Mouse (Mus musculus) ovary, adult 18-20 months (tissue): Measurements from ENCODE around the gene Hps3.

Experiments used
- DNase-seq: peaks from one replicate; pipeline ENCODE4 v3.0.0; 2022; ENCODE audit warnings: low spot score, mixed read lengths

Gene Hps3

GRCm38 (mm10) chr3:20007275-20007674 lies 27.8 kb downstream of the Hps3 start:
- DNase-seq, result no peak

- no peak for DNase-seq
Measured at GRCm38 (mm10) chr3:20005611-20006010, 29.5 kb downstream of the Hps3 start.

- no peak for DNase-seq
Measured at GRCm38 (mm10) chr3:20004422-20004821, 30.7 kb downstream of the Hps3 start.

- no peak for DNase-seq
Measured at GRCm38 (mm10) chr3:20002786-20003185, 32.3 kb downstream of the Hps3 start.

GRCm38 (mm10) chr3:20000806-20001205 lies 34.3 kb downstream of the Hps3 start:
- no peak for DNase-seq

GRCm38 (mm10) chr3:19999551-19999950 lies 35.6 kb downstream of the Hps3 start:
- no peak for DNase-seq

- DNase-seq, result no peak
Measured at GRCm38 (mm10) chr3:19992388-19992787, 42.7 kb downstream of the Hps3 start.

- DNase-seq, result no peak
Measured at GRCm38 (mm10) chr3:19990031-19990430, 45.1 kb downstream of the Hps3 start.

- DNase-seq, result no peak
Measured at GRCm38 (mm10) chr3:19986123-19986522, 49.0 kb downstream of the Hps3 start.

- DNase-seq, result no peak
Measured at GRCm38 (mm10) chr3:19982846-19983245, 52.3 kb downstream of the Hps3 start.

- DNase-seq, result no peak
Measured at GRCm38 (mm10) chr3:19981156-19981555, 54.0 kb downstream of the Hps3 start.

- DNase-seq, result no peak
Measured at GRCm38 (mm10) chr3:19978474-19978873, 56.6 kb downstream of the Hps3 start.

GRCm38 (mm10) chr3:19966072-19966471 lies 69.0 kb downstream of the Hps3 start:
- DNase-seq, result no peak

- no peak for DNase-seq
Measured at GRCm38 (mm10) chr3:19965239-19965638, 69.9 kb downstream of the Hps3 start.

- DNase-seq, result no peak
Measured at GRCm38 (mm10) chr3:19964625-19965188, 70.4 kb downstream of the Hps3 start.

- DNase-seq, result no peak
Measured at GRCm38 (mm10) chr3:19962769-19963513, 72.2 kb downstream of the Hps3 start.

GRCm38 (mm10) chr3:19961341-19961740 lies 73.8 kb downstream of the Hps3 start:
- DNase-seq, result no peak

- DNase-seq, result no peak
Measured at GRCm38 (mm10) chr3:19960570-19961114, 74.5 kb downstream of the Hps3 start.

- DNase-seq, result no peak
Measured at GRCm38 (mm10) chr3:19958983-19959382, 76.1 kb downstream of the Hps3 start.

- DNase-seq, result no peak
Measured at GRCm38 (mm10) chr3:19958031-19958430, 77.1 kb downstream of the Hps3 start.

- no peak for DNase-seq
Measured at GRCm38 (mm10) chr3:19956885-19957284, 78.2 kb downstream of the Hps3 start, which contains the start of gene Cp. Gene Cp (plus strand): TSS chr3:19957054.

GRCm38 (mm10) chr3:19953865-19954264 lies 81.2 kb downstream of the Hps3 start:
- peak; percentile 87 for DNase-seq

GRCm38 (mm10) chr3:19953425-19953824 lies 81.7 kb downstream of the Hps3 start:
- DNase-seq, result no peak
